Mouse (Mus musculus): ENCODE data around the gene Tifa. TPM values are rescaled to one million over a fixed set of nuclear protein-coding genes. Genes with fewer than 3 reads are reported as not detected.

The Tifa gene
- polyA plus RNA-seq, 1 experiment from 2014 or later, result 4.3 TPM

- Histone ChIP-seq H3K9me3 (ENCODE audit: control insufficient read depth, low read length) (no peaks in the 10 kb centered on the region), H3K27ac (ENCODE audit: low read depth, low read length) (no peak overlapping the region), H3K9ac (ENCODE audit: low read length) (no peak overlapping the region), H3K4me2 (no peak overlapping the region), H3K27me3 (ENCODE audit: control insufficient read depth, insufficient read depth, low read length) (no peaks in the 10 kb centered on the region), H3K4me3 (ENCODE audit: low read depth, low read length) (no peak overlapping the region), H3K36me3 (ENCODE audit: control insufficient read depth, insufficient read depth, low read length) (no peaks in the 10 kb centered on the region), H3K4me1 (ENCODE audit: control insufficient read depth, insufficient read depth, low read length) (no peaks in the 10 kb centered on the region)
- 84% methylated on average over 3 of the region's 3 CpGs for WGBS
- no peak for ATAC-seq (ENCODE audit: low FRiP score)
- DNase-seq (ENCODE audit: low spot score, missing footprints), result no peak
These were observed 90.4 kb downstream of the Tifa start for GRCm38 (mm10) chr3:127879968-127880367.

GRCm38 (mm10) chr3:127881684-127882083, 92.1 kb downstream of the Tifa start:
- no peak overlapping the region for H3K9ac ChIP-seq (ENCODE audit: low read length)
- H3K36me3 ChIP-seq (ENCODE audit: control insufficient read depth, insufficient read depth, low read length), result no peaks in the 10 kb centered on the region
- ATAC-seq (ENCODE audit: low FRiP score) (no peak), DNase-seq (ENCODE audit: low spot score, missing footprints) (no peak)
- H3K4me2 ChIP-seq, result no peak overlapping the region
- H3K27ac ChIP-seq (ENCODE audit: low read depth, low read length), result no peak overlapping the region
- no peaks in the 10 kb centered on the region for H3K9me3 ChIP-seq (ENCODE audit: control insufficient read depth, low read length)
- no peak overlapping the region for H3K4me3 ChIP-seq (ENCODE audit: low read depth, low read length)
- H3K4me1 ChIP-seq (ENCODE audit: control insufficient read depth, insufficient read depth, low read length), result no peaks in the 10 kb centered on the region
- 75% methylated on average over 2 of the region's 2 CpGs for WGBS
- no peaks in the 10 kb centered on the region for H3K27me3 ChIP-seq (ENCODE audit: control insufficient read depth, insufficient read depth, low read length)

Other genes starting within 250 kb of the Tifa start
- gene Larp7, start 236.5 kb upstream of the Tifa start, polyA plus RNA-seq (2014; fragmentation: Nextera tagmentation; extraction: Ambion mirVana), result 85.2 and 91.5 TPM in 2 replicates
- gene Zgrf1, start 236.3 kb upstream of the Tifa start, polyA plus RNA-seq (2014; fragmentation: Nextera tagmentation; extraction: Ambion mirVana), result 10.5 and 11.3 TPM in 2 replicates
- gene Neurog2, start 156.7 kb upstream of the Tifa start, polyA plus RNA-seq (2014; fragmentation: Nextera tagmentation; extraction: Ambion mirVana), result 76.0 and 77.7 TPM in 2 replicates
- gene Alpk1, start 9.3 kb upstream of the Tifa start, polyA plus RNA-seq (2014; fragmentation: Nextera tagmentation; extraction: Ambion mirVana), result 0.70 and 0.72 TPM in 2 replicates
- gene Ap1ar, start 47.7 kb downstream of the Tifa start, polyA plus RNA-seq (2014; fragmentation: Nextera tagmentation; extraction: Ambion mirVana), result 70.9 and 73.9 TPM in 2 replicates
- gene Fam241a, start 106.5 kb downstream of the Tifa start, polyA plus RNA-seq (2014; fragmentation: Nextera tagmentation; extraction: Ambion mirVana), result 5.4 and 5.5 TPM in 2 replicates